Mouse (Mus musculus): Measurements from ENCODE around the gene B4galt2. TPM values are rescaled to one million over a fixed set of nuclear protein-coding genes. Genes with fewer than 3 reads are reported as not detected.

Gene B4galt2
- total and polyA plus RNA-seq, 3 experiments = 4.0 to 9.3 (median 4.3) TPM

DNA sequence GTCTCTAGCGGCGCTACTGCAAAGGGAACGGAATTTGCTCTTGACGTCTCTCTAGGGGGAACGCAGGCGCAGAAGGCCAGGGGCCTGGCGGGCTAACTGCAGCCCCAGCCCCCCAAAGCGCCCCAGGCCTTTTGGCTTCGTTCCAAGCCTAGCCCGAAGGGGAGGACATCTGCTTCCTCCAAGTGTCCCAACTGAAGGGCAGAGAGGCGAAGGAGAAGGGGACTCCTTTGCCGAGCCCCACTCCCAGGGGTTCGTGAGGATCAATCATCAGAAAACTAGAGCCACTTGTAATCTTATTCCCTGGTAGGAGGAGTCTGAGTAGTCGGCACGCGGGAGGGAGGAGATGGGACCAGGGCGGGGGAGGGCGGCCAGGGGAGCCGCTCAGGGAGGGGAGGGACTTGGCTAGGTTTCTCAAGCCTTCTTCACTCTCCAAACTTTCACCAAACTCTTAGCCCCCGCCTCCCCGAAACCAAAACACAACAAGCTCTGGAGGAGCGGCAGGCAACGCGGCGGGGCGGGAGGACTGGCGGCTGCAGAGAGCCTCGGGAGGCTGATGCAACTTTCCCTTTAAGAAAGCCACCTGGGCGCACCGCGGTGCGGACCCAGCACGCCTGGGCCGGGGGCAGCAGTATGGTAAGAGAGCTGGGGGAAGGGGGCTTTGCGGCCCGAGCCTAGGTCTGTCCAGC is 48.3 kb downstream of the B4galt2 start:
- peaks cover 11% of the 10 kb centered on the region for H3K4me1 ChIP-seq (ENCODE audit: control insufficient read depth, insufficient read depth, low read length)
- TF ChIP-seq POLR2A (IDR thresholded peaks at IDR 0.05; ENCODE audit: insufficient read depth, low read depth, low read length) = peak; percentile 41; the same call in 1 of the 2 replicates
- 0 out of 2 replicates have a peak, but pooled peaks have one; percentile 10 for TF ChIP-seq EP300 (IDR thresholded peaks at IDR 0.05; ENCODE audit: insufficient read depth, low read depth, low read length)
- TF ChIP-seq CTCF (IDR thresholded peaks at IDR 0.05) = no peak
- H3K79me2 ChIP-seq (replicated peaks; ENCODE audit: control insufficient read depth, insufficient read depth, low read length) = no peaks in the 10 kb centered on the region
- H3K27ac ChIP-seq = peak overlapping the region; percentile 39
- peak overlapping the region; percentile 62 for H3K4me3 ChIP-seq
- H3K36me3 ChIP-seq (ENCODE audit: control insufficient read depth, insufficient read depth, low read length) = no peaks in the 10 kb centered on the region
- 6% methylated on average over 36 of the region's 36 CpGs for WGBS
- peak overlapping the region; percentile 78 for H3K9ac ChIP-seq (ENCODE audit: low read depth, low read length)
- DNase-seq = peak; percentile 77 to 81
- H3K27me3 ChIP-seq (ENCODE audit: control insufficient read depth, insufficient read depth, low read length) = no peaks in the 10 kb centered on the region
- intact Hi-C loops (cut with DNase I) = loop anchor here (2.0 to 5.0 kb wide), 2 partner anchors 24 to 92 kb away; partner anchors contain the start of gene Artn

GRCm38 (mm10) chr4:117834457-117834844 is 48.8 kb downstream of the B4galt2 start, which contains the start of gene Slc6a9:
Gene Slc6a9 (plus strand): TSS chr4:117834506.
- peak within 1 kb of the TSS; percentile 78 for H3K9ac ChIP-seq (ENCODE audit: low read depth, low read length)
- DNase-seq = no peak
- H3K4me3 ChIP-seq = peak within 1 kb of the TSS; percentile 62
- peaks cover 13% of the 10 kb centered on the region for H3K4me1 ChIP-seq (ENCODE audit: control insufficient read depth, insufficient read depth, low read length)
- peak within 1 kb of the TSS; percentile 39 for H3K27ac ChIP-seq
- no peaks in the 10 kb centered on the region for H3K79me2 ChIP-seq (replicated peaks; ENCODE audit: control insufficient read depth, insufficient read depth, low read length)
- H3K27me3 ChIP-seq (ENCODE audit: control insufficient read depth, insufficient read depth, low read length) = no peaks in the 10 kb centered on the region
- WGBS = 45% methylated on average over 3 of the region's 3 CpGs
- H3K36me3 ChIP-seq (ENCODE audit: control insufficient read depth, insufficient read depth, low read length) = no peaks in the 10 kb centered on the region
- intact Hi-C loops (cut with DNase I) = loop anchor here (2.0 kb wide), 1 partner anchor 24 kb away; no protein-coding TSS in a partner anchor
- no peak for TF ChIP-seq POLR2A (IDR thresholded peaks at IDR 0.05; ENCODE audit: insufficient read depth, low read depth, low read length)
- TF ChIP-seq CTCF (IDR thresholded peaks at IDR 0.05) = no peak
- no peak for TF ChIP-seq EP300 (IDR thresholded peaks at IDR 0.05; ENCODE audit: insufficient read depth, low read depth, low read length)

GRCm38 (mm10) chr4:117831920-117832691 is 51.2 kb downstream of the B4galt2 start:
- TF ChIP-seq EP300 (IDR thresholded peaks at IDR 0.05; ENCODE audit: insufficient read depth, low read depth, low read length) (no peak), CTCF (IDR thresholded peaks at IDR 0.05) (no peak), POLR2A (IDR thresholded peaks at IDR 0.05; ENCODE audit: insufficient read depth, low read depth, low read length) (no peak)
- Histone ChIP-seq H3K27ac (no peak overlapping the region), H3K27me3 (ENCODE audit: control insufficient read depth, insufficient read depth, low read length) (no peaks in the 10 kb centered on the region), H3K79me2 (replicated peaks; ENCODE audit: control insufficient read depth, insufficient read depth, low read length) (no peaks in the 10 kb centered on the region), H3K9ac (ENCODE audit: low read depth, low read length) (no peak overlapping the region), H3K36me3 (ENCODE audit: control insufficient read depth, insufficient read depth, low read length) (no peaks in the 10 kb centered on the region), H3K4me3 (no peak overlapping the region), H3K4me1 (ENCODE audit: control insufficient read depth, insufficient read depth, low read length) (peaks cover 13% of the 10 kb centered on the region)
- 49% methylated on average over 9 of the region's 9 CpGs for WGBS
- intact Hi-C loops (cut with DNase I) = no loop called here
- peak; percentile 51 for DNase-seq

GRCm38 (mm10) chr4:117831499-117831898 is 51.8 kb downstream of the B4galt2 start:
- H3K4me3 ChIP-seq = no peak overlapping the region
- DNase-seq = no peak
- no peaks in the 10 kb centered on the region for H3K79me2 ChIP-seq (replicated peaks; ENCODE audit: control insufficient read depth, insufficient read depth, low read length)
- H3K27me3 ChIP-seq (ENCODE audit: control insufficient read depth, insufficient read depth, low read length) = no peaks in the 10 kb centered on the region
- no peaks in the 10 kb centered on the region for H3K36me3 ChIP-seq (ENCODE audit: control insufficient read depth, insufficient read depth, low read length)
- H3K27ac ChIP-seq = no peak overlapping the region
- H3K9ac ChIP-seq (ENCODE audit: low read depth, low read length) = no peak overlapping the region
- peaks cover 13% of the 10 kb centered on the region for H3K4me1 ChIP-seq (ENCODE audit: control insufficient read depth, insufficient read depth, low read length)
- intact Hi-C loops (cut with DNase I) = no loop called here
- TF ChIP-seq EP300 (IDR thresholded peaks at IDR 0.05; ENCODE audit: insufficient read depth, low read depth, low read length) (no peak), CTCF (IDR thresholded peaks at IDR 0.05) (no peak), POLR2A (IDR thresholded peaks at IDR 0.05; ENCODE audit: insufficient read depth, low read depth, low read length) (no peak)
- WGBS = 66% methylated on average over 2 of the region's 2 CpGs

DNA sequence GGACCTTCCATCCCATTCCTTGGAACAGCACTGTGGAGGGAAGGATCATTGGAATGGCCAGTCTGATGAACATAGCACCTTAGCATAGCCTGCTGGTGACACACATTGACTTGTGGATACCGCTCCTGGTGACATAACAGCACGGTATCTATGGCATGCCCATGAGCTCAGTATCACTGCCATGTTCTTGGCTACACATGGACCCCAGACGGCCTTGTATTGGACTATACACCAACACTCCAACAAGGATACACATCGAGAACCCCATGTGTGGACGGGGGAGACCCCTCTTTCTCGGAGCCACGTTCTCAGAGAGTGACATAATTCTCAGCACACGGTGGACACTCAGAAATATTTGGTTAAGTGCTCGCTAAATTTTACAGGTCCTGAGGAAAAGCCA is 52.5 kb downstream of the B4galt2 start:
- Histone ChIP-seq H3K79me2 (replicated peaks; ENCODE audit: control insufficient read depth, insufficient read depth, low read length) (no peaks in the 10 kb centered on the region), H3K27me3 (ENCODE audit: control insufficient read depth, insufficient read depth, low read length) (no peaks in the 10 kb centered on the region), H3K27ac (no peak overlapping the region; the same call in 1 of the 2 replicates), H3K9ac (ENCODE audit: low read depth, low read length) (no peak overlapping the region), H3K4me3 (no peak overlapping the region), H3K4me1 (ENCODE audit: control insufficient read depth, insufficient read depth, low read length) (peaks cover 13% of the 10 kb centered on the region), H3K36me3 (ENCODE audit: control insufficient read depth, insufficient read depth, low read length) (no peaks in the 10 kb centered on the region)
- no peak for DNase-seq
- TF ChIP-seq CTCF (IDR thresholded peaks at IDR 0.05) (no peak), POLR2A (IDR thresholded peaks at IDR 0.05; ENCODE audit: insufficient read depth, low read depth, low read length) (no peak)
- WGBS = 94% methylated on average over 9 of the region's 9 CpGs
- intact Hi-C loops (cut with DNase I) = no loop called here
